Comparison of ENCODE assay signal across 12 mouse cellular contexts in the genomic region with DNA sequence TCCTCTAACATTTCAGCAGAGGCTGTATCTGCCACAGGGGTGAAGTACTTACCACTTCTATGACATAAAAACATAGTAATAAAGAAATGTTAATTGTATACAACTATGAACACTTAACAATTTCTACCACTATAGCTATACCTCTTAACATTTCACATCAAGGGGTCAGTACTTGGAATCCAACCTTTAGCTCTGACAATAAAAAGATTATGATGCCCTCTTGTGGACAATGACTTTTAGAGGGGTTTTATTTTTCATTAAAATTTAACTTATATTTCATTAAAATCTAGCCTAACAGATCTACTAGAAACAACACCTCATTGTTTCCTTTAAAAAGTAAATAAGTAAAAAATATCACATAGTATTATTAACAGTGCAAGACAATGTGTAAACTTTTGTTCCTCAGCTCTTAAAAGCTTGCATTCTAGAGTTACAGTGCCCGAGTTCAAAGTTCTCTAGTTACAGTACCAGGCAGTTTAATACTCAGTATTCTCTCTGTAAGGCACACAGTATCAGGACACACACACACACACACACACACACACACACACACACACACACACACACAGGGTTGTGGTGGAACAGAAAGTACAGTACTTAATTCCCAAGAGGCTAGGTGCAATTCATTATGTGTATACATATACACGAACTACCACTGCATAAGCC. TPM values are rescaled to one million over a fixed set of nuclear protein-coding genes. Genes with fewer than 3 reads are reported as not detected.
DNase-seq lines count a peak whose midpoint lies in the region; ATAC-seq lines count a peak whose summit lies in the region.
"Had no signal": no experiment of that assay in that cellular context is flagged by ENCODE, and none has a peak within 500 bp of the region (broad histone marks: within the 10 kb centered on the region; RNA-seq: fewer than 3 reads in every experiment).

No protein-coding gene starts in this region.

- no peak overlapping the region for H3K4me3 ChIP-seq in embryonic facial prominence, embryonic 11.5 days (ENCODE audit: low read depth, low read length)
- no peak overlapping the region for H3K4me3 ChIP-seq in embryonic facial prominence, embryonic 10.5 days
- H3K4me3 ChIP-seq in hindbrain, embryonic 14.5 days (replicated peaks; ENCODE audit: low read length) = no peak overlapping the region
- no peak overlapping the region for H3K4me3 ChIP-seq in hindbrain, embryonic 13.5 days
- no peak overlapping the region for H3K4me3 ChIP-seq in lung, embryonic 15.5 days
- no peak overlapping the region for H3K4me3 ChIP-seq in forebrain, embryonic 16.5 days (replicated peaks; ENCODE audit: low read length)
- H3K4me3 ChIP-seq: forebrain, embryonic 15.5 days had no signal

- H3K9ac ChIP-seq in embryonic facial prominence, embryonic 11.5 days (replicated peaks; ENCODE audit: low read length) = no peak overlapping the region
- no peak overlapping the region for H3K9ac ChIP-seq in hindbrain, embryonic 14.5 days
- no peak overlapping the region for H3K9ac ChIP-seq in hindbrain, embryonic 13.5 days
- H3K9ac ChIP-seq in lung, embryonic 15.5 days = no peak overlapping the region
- H3K9ac ChIP-seq in forebrain, embryonic 16.5 days (replicated peaks; ENCODE audit: low read depth, low read length) = no peak overlapping the region
- H3K9ac ChIP-seq: forebrain, embryonic 15.5 days had no signal

- no peak overlapping the region for H3K27ac ChIP-seq in embryonic facial prominence, embryonic 11.5 days (replicated peaks; ENCODE audit: low read depth, low read length)
- no peak overlapping the region for H3K27ac ChIP-seq in embryonic facial prominence, embryonic 10.5 days (replicated peaks)
- H3K27ac ChIP-seq in hindbrain, embryonic 14.5 days = no peak overlapping the region
- no peak overlapping the region for H3K27ac ChIP-seq in hindbrain, embryonic 13.5 days
- no peak overlapping the region for H3K27ac ChIP-seq in lung, embryonic 15.5 days
- no peak overlapping the region for H3K27ac ChIP-seq in forebrain, embryonic 16.5 days (ENCODE audit: low read length)
- H3K27ac ChIP-seq: forebrain, embryonic 15.5 days had no signal

- 78% methylated on average over 2 of the region's 2 CpGs for WGBS in embryonic facial prominence, embryonic 11.5 days
- 77% methylated on average over 2 of the region's 2 CpGs for WGBS in embryonic facial prominence, embryonic 10.5 days
- 93% methylated on average over 2 of the region's 2 CpGs for WGBS in hindbrain, embryonic 14.5 days
- WGBS in hindbrain, embryonic 13.5 days = 91% methylated on average over 2 of the region's 2 CpGs
- 70% methylated on average over 2 of the region's 2 CpGs for WGBS in lung, embryonic 15.5 days
- WGBS in forebrain, embryonic 16.5 days = 88% methylated on average over 2 of the region's 2 CpGs

- no peaks in the 10 kb centered on the region for H3K9me3 ChIP-seq in embryonic facial prominence, embryonic 11.5 days (replicated peaks; ENCODE audit: control insufficient read depth, low read length)
- H3K9me3 ChIP-seq in embryonic facial prominence, embryonic 10.5 days = no peaks in the 10 kb centered on the region
- H3K9me3 ChIP-seq in hindbrain, embryonic 14.5 days (ENCODE audit: control insufficient read depth, low read length) = no peaks in the 10 kb centered on the region
- no peaks in the 10 kb centered on the region for H3K9me3 ChIP-seq in hindbrain, embryonic 13.5 days
- H3K9me3 ChIP-seq in lung, embryonic 15.5 days = no peaks in the 10 kb centered on the region
- no peaks in the 10 kb centered on the region for H3K9me3 ChIP-seq in forebrain, embryonic 16.5 days (ENCODE audit: control insufficient read depth, low read length)
- H3K9me3 ChIP-seq: forebrain, embryonic 15.5 days had no signal

- ATAC-seq in embryonic facial prominence, embryonic 11.5 days (replicated peaks; ENCODE audit: insufficient number of reproducible peaks, low FRiP score, low TSS enrichment, low read depth) = no peak
- no peak for ATAC-seq in hindbrain, embryonic 14.5 days (ENCODE audit: low FRiP score)
- ATAC-seq in hindbrain, embryonic 13.5 days (ENCODE audit: low FRiP score) = no peak
- ATAC-seq in lung, embryonic 15.5 days (ENCODE audit: borderline replicate concordance, extremely low read depth, low FRiP score, low TSS enrichment) = 0 out of 2 replicates have a peak, but pooled peaks have one; percentile 31
- no peak for ATAC-seq in forebrain, embryonic 16.5 days
- ATAC-seq: forebrain, embryonic 15.5 days had no signal

- H3K36me3 ChIP-seq in embryonic facial prominence, embryonic 11.5 days (replicated peaks; ENCODE audit: control insufficient read depth, insufficient read depth, low read depth, low read length) = no peaks in the 10 kb centered on the region
- H3K36me3 ChIP-seq in embryonic facial prominence, embryonic 10.5 days (replicated peaks) = peaks cover 27% of the 10 kb centered on the region
- no peaks in the 10 kb centered on the region; the same call in 1 of the 2 replicates for H3K36me3 ChIP-seq in hindbrain, embryonic 14.5 days (replicated peaks; ENCODE audit: control insufficient read depth, insufficient read depth)
- peaks cover 14% of the 10 kb centered on the region for H3K36me3 ChIP-seq in hindbrain, embryonic 13.5 days
- H3K36me3 ChIP-seq in lung, embryonic 15.5 days = peaks cover 9% of the 10 kb centered on the region
- peaks cover 4% of the 10 kb centered on the region for H3K36me3 ChIP-seq in forebrain, embryonic 16.5 days (ENCODE audit: control insufficient read depth, insufficient read depth)

- H3K4me1 ChIP-seq in embryonic facial prominence, embryonic 11.5 days (ENCODE audit: control insufficient read depth, insufficient read depth, low read length) = no peaks in the 10 kb centered on the region
- peaks cover 7% of the 10 kb centered on the region; the same call in 1 of the 2 replicates for H3K4me1 ChIP-seq in embryonic facial prominence, embryonic 10.5 days
- no peaks in the 10 kb centered on the region for H3K4me1 ChIP-seq in hindbrain, embryonic 14.5 days (replicated peaks; ENCODE audit: control insufficient read depth, insufficient read depth, low read length)
- no peaks in the 10 kb centered on the region for H3K4me1 ChIP-seq in hindbrain, embryonic 13.5 days (replicated peaks)
- peaks cover 6% of the 10 kb centered on the region for H3K4me1 ChIP-seq in lung, embryonic 15.5 days
- no peaks in the 10 kb centered on the region for H3K4me1 ChIP-seq in forebrain, embryonic 16.5 days (replicated peaks; ENCODE audit: control insufficient read depth, insufficient read depth, low read length)
- H3K4me1 ChIP-seq: forebrain, embryonic 15.5 days had no signal

- no peaks in the 10 kb centered on the region for H3K27me3 ChIP-seq in embryonic facial prominence, embryonic 11.5 days (ENCODE audit: control insufficient read depth, insufficient read depth, low read length)
- no peaks in the 10 kb centered on the region for H3K27me3 ChIP-seq in embryonic facial prominence, embryonic 10.5 days (replicated peaks; ENCODE audit: low read depth, poor library complexity, severe bottlenecking)
- no peaks in the 10 kb centered on the region for H3K27me3 ChIP-seq in hindbrain, embryonic 14.5 days (ENCODE audit: control insufficient read depth, insufficient read depth, low read length)
- H3K27me3 ChIP-seq in hindbrain, embryonic 13.5 days = no peaks in the 10 kb centered on the region
- H3K27me3 ChIP-seq in lung, embryonic 15.5 days = no peaks in the 10 kb centered on the region
- H3K27me3 ChIP-seq in forebrain, embryonic 16.5 days (replicated peaks; ENCODE audit: control insufficient read depth, insufficient read depth, low read length) = no peaks in the 10 kb centered on the region
- H3K27me3 ChIP-seq: forebrain, embryonic 15.5 days had no signal

- H3K4me2 ChIP-seq in embryonic facial prominence, embryonic 11.5 days (ENCODE audit: low read depth, low read length) = no peak overlapping the region
- H3K4me2 ChIP-seq in hindbrain, embryonic 14.5 days (replicated peaks) = no peak overlapping the region
- H3K4me2 ChIP-seq in hindbrain, embryonic 13.5 days = no peak overlapping the region
- no peak overlapping the region for H3K4me2 ChIP-seq in lung, embryonic 15.5 days
- no peak overlapping the region for H3K4me2 ChIP-seq in forebrain, embryonic 16.5 days (ENCODE audit: low read length)
- H3K4me2 ChIP-seq: forebrain, embryonic 15.5 days had no signal

- peak; percentile 22 for DNase-seq in embryonic facial prominence, embryonic 11.5 days (ENCODE audit: low spot score)
- no peak for DNase-seq in embryonic facial prominence, embryonic 10.5 days (ENCODE audit: low spot score)
- peak; percentile 48 for DNase-seq in hindbrain, embryonic 14.5 days (ENCODE audit: low spot score)
- no peak for DNase-seq in lung, postnatal 14 days
- DNase-seq in naive thymus-derived CD4-positive, alpha-beta T cell, adult 2 months (ENCODE audit: low read depth) = peak; percentile 11
- DNase-seq: adrenal gland, postnatal 10 days; cerebellum, adult 18-20 months; lung, postnatal 10 days had no signal

RNA-seq across cellular contexts. Expression of gene Btg3, which starts 30.2 kb away (rescaled TPM):
- polyA plus RNA-seq in embryonic facial prominence, embryonic 11.5 days (2014; fragmentation: Nextera tagmentation; extraction: Ambion mirVana) = 37.1 and 43.9 TPM in 2 replicates
- polyA plus RNA-seq in embryonic facial prominence, embryonic 10.5 days (2016; fragmentation: Nextera tagmentation; extraction: Ambion mirVana) = 31.0 and 36.6 TPM in 2 replicates
- polyA plus RNA-seq in hindbrain, embryonic 14.5 days (2014; fragmentation: Nextera tagmentation; extraction: Ambion mirVana) = 20.2 and 20.4 TPM in 2 replicates
- 22.4 and 26.1 TPM in 2 replicates for polyA plus RNA-seq in hindbrain, embryonic 13.5 days (2015; fragmentation: Nextera tagmentation; extraction: Ambion mirVana)
- 66.0 and 67.0 TPM in 2 replicates for polyA plus RNA-seq in lung, embryonic 15.5 days (2015; fragmentation: Nextera tagmentation; extraction: Ambion mirVana)
- polyA plus RNA-seq in forebrain, embryonic 16.5 days (2015; fragmentation: Nextera tagmentation; extraction: Ambion mirVana) = 23.3 and 28.9 TPM in 2 replicates

RNA-seq across cellular contexts. Expression of gene Cxadr, which starts 45.5 kb away (rescaled TPM):
- 34.1 and 38.7 TPM in 2 replicates for polyA plus RNA-seq in embryonic facial prominence, embryonic 11.5 days (2014; fragmentation: Nextera tagmentation; extraction: Ambion mirVana)
- 30.4 and 33.7 TPM in 2 replicates for polyA plus RNA-seq in embryonic facial prominence, embryonic 10.5 days (2016; fragmentation: Nextera tagmentation; extraction: Ambion mirVana)
- 107 and 126 TPM in 2 replicates for polyA plus RNA-seq in hindbrain, embryonic 14.5 days (2014; fragmentation: Nextera tagmentation; extraction: Ambion mirVana)
- polyA plus RNA-seq in hindbrain, embryonic 13.5 days (2015; fragmentation: Nextera tagmentation; extraction: Ambion mirVana) = 129 and 131 TPM in 2 replicates
- polyA plus RNA-seq in lung, embryonic 15.5 days (2015; fragmentation: Nextera tagmentation; extraction: Ambion mirVana) = 31.0 and 34.1 TPM in 2 replicates
- 184 and 188 TPM in 2 replicates for polyA plus RNA-seq in forebrain, embryonic 16.5 days (2015; fragmentation: Nextera tagmentation; extraction: Ambion mirVana)

Comparison
In these comparisons a context has a peak if more than half of its experiments do, and no peak if none do; other contexts are left out.
1. DNase-seq: peak in embryonic facial prominence, embryonic 11.5 days (single experiment), hindbrain, embryonic 14.5 days (single experiment) and naive thymus-derived CD4-positive, alpha-beta T cell, adult 2 months (single experiment); none in embryonic facial prominence, embryonic 10.5 days (single experiment) and lung, postnatal 14 days (single experiment).